Comparison of ENCODE assay signal across 21 mouse cellular contexts in the genomic region with DNA sequence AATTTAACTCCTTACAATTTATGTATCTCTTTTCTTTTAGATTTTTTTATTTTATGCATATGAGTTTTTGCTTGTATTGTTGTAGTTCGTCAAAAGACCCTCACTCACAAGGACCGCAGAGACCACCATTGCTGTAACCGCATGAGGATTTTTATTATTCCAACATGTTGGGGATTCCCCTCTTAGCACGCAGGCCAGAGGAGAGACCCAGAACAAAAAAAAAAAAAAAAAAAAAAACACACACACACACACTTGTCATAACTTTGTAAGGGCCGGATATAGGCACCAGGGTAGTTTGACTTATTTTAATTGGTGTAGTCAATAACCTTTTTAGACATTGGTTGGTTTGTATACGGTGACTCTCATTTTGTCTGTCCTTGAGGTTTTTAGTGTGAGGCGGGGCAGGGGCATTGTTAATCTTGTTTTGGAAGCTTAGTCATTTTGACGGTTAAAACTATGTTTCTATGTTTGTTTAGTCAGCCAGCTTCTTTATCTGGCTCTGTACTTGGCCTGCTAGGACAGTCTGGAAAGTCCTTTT. TPM values are rescaled to one million over a fixed set of nuclear protein-coding genes. Genes with fewer than 3 reads are reported as not detected.
DNase-seq lines count a peak whose midpoint lies in the region; ATAC-seq and TF ChIP-seq lines count a peak whose summit lies in the region.
"Had no signal": no experiment of that assay in that cellular context is flagged by ENCODE, and none has a peak within 500 bp of the region (broad histone marks: within the 10 kb centered on the region; RNA-seq: fewer than 3 reads in every experiment).

No protein-coding gene starts in this region.

- TF ChIP-seq EP300 in liver, postnatal 0 days (IDR thresholded peaks at IDR 0.05; ENCODE audit: low read depth): peak; percentile 56; the same call in 1 of the 2 replicates

- TF ChIP-seq CTCF in liver, postnatal 0 days (IDR thresholded peaks at IDR 0.05; ENCODE audit: low read depth): no peak

- intact Hi-C loops in heart, postnatal 14 days (cut with DNase I): loop anchor here (5.0 kb wide), 1 partner anchor 488 kb away; the partner anchor contains the start of gene Golga5

- H3K4me2 ChIP-seq in liver, postnatal 0 days (ENCODE audit: low read depth, low read length): no peak overlapping the region
- no peak overlapping the region for H3K4me2 ChIP-seq in forebrain, embryonic 12.5 days
- H3K4me2 ChIP-seq: embryonic facial prominence, embryonic 15.5 days; heart, embryonic 15.5 days; limb, embryonic 15.5 days; neural tube, embryonic 15.5 days had no signal

- peaks cover 35% of the 10 kb centered on the region for H3K4me1 ChIP-seq in liver, postnatal 0 days (ENCODE audit: insufficient read depth)
- peaks cover 21% of the 10 kb centered on the region for H3K4me1 ChIP-seq in forebrain, embryonic 12.5 days

- H3K36me3 ChIP-seq in liver, postnatal 0 days (replicated peaks; ENCODE audit: insufficient read depth, low read length): peaks cover 18% of the 10 kb centered on the region
- H3K36me3 ChIP-seq in forebrain, embryonic 12.5 days (replicated peaks): peaks cover 25% of the 10 kb centered on the region

- H3K9me3 ChIP-seq in liver, postnatal 0 days (ENCODE audit: low read length): no peaks in the 10 kb centered on the region
- H3K9me3 ChIP-seq in forebrain, embryonic 12.5 days: no peaks in the 10 kb centered on the region
- H3K9me3 ChIP-seq: embryonic facial prominence, embryonic 15.5 days; forebrain, embryonic 10.5 days; heart, embryonic 15.5 days; limb, embryonic 15.5 days; midbrain, embryonic 10.5 days; neural tube, embryonic 15.5 days had no signal

- no peak for ATAC-seq in liver, postnatal 0 days
- no peak for ATAC-seq in forebrain, embryonic 12.5 days (ENCODE audit: low FRiP score)
- ATAC-seq: inflammation-experienced regulatory T-cells, adult 6 months had no signal

- H3K9ac ChIP-seq in liver, postnatal 0 days (replicated peaks): no peak overlapping the region
- H3K9ac ChIP-seq in forebrain, embryonic 12.5 days: no peak overlapping the region
- H3K9ac ChIP-seq: embryonic facial prominence, embryonic 15.5 days; heart, embryonic 15.5 days; limb, embryonic 15.5 days; neural tube, embryonic 15.5 days had no signal

- peak; percentile 80 for DNase-seq in A20 (ENCODE audit: low read depth, low spot score)
- peak; percentile 66 for DNase-seq in CD4-positive helper T cell, adult 2 months (ENCODE audit: low read depth, low spot score)
- peak; percentile 77 for DNase-seq in induced T-regulatory cell, adult 2 months (ENCODE audit: low read depth)
- no peak for DNase-seq in liver, postnatal 0 days
- DNase-seq in frontal cortex, postnatal 36 days (ENCODE audit: low spot score in 2 of 2): no peak
- DNase-seq in heart, postnatal 14 days: no peak
- DNase-seq: cerebellum, postnatal 10 days; embryo, embryonic 11 days; gastrocnemius, postnatal 10 days; heart, adult 2 months; kidney, adult 9 months; kidney, postnatal 4 days; lung, postnatal 14 days had no signal

- H3K27ac ChIP-seq in liver, postnatal 0 days (ENCODE audit: low read depth): peak overlapping the region; percentile 64
- no peak overlapping the region for H3K27ac ChIP-seq in forebrain, embryonic 12.5 days
- H3K27ac ChIP-seq: embryonic facial prominence, embryonic 15.5 days; forebrain, embryonic 10.5 days; heart, adult 2 months; heart, embryonic 15.5 days; limb, embryonic 15.5 days; midbrain, embryonic 10.5 days; neural tube, embryonic 15.5 days had no signal

- H3K4me3 ChIP-seq in liver, postnatal 0 days (ENCODE audit: low read depth, low read length): no peak overlapping the region
- H3K4me3 ChIP-seq in forebrain, embryonic 12.5 days (replicated peaks): no peak overlapping the region
- H3K4me3 ChIP-seq: embryonic facial prominence, embryonic 15.5 days; forebrain, embryonic 10.5 days; heart, adult 2 months; heart, embryonic 15.5 days; limb, embryonic 15.5 days; midbrain, embryonic 10.5 days; neural tube, embryonic 15.5 days had no signal

- H3K27me3 ChIP-seq in liver, postnatal 0 days (ENCODE audit: insufficient read depth, low read length): no peaks in the 10 kb centered on the region
- no peaks in the 10 kb centered on the region for H3K27me3 ChIP-seq in forebrain, embryonic 12.5 days
- H3K27me3 ChIP-seq: embryonic facial prominence, embryonic 15.5 days; heart, embryonic 15.5 days; limb, embryonic 15.5 days; neural tube, embryonic 15.5 days had no signal

- 48% methylated on average over 8 of the region's 8 CpGs for WGBS in liver, postnatal 0 days (ENCODE audit: insufficient replicate concordance)
- 92% methylated on average over 8 of the region's 8 CpGs for WGBS in forebrain, embryonic 12.5 days

RNA-seq across cellular contexts. Expression of gene Cpsf2, which starts 3.5 kb away (rescaled TPM):
- polyA plus RNA-seq in liver, postnatal 0 days (2015; fragmentation: Nextera tagmentation; extraction: Ambion mirVana): 11.4 and 12.0 TPM in 2 replicates
- total RNA-seq in heart, postnatal 14 days (2021): 10 to 100 TPM; 15.7 TPM
- 41.4 and 43.0 TPM in 2 replicates for polyA plus RNA-seq in forebrain, embryonic 12.5 days (2016; fragmentation: Nextera tagmentation; extraction: Ambion mirVana)

RNA-seq across cellular contexts. Expression of gene Atxn3, which starts 21.2 kb away (rescaled TPM):
- polyA plus RNA-seq in liver, postnatal 0 days (2015; fragmentation: Nextera tagmentation; extraction: Ambion mirVana): 7.4 and 7.6 TPM in 2 replicates
- 10 to 100 TPM in 1 of 2 experiments, 1 to 10 TPM in 1; 9.2 to 10.7 TPM for total RNA-seq in heart, postnatal 14 days (2021)
- polyA plus RNA-seq in forebrain, embryonic 12.5 days (2016; fragmentation: Nextera tagmentation; extraction: Ambion mirVana): 16.2 and 16.4 TPM in 2 replicates

Comparison
In these comparisons a context has a peak if more than half of its experiments do, and no peak if none do; other contexts are left out.
1. DNase-seq: peak in A20 (single experiment), CD4-positive helper T cell, adult 2 months (single experiment) and induced T-regulatory cell, adult 2 months (single experiment); none in liver, postnatal 0 days (single experiment), frontal cortex, postnatal 36 days (0 of 2) and heart, postnatal 14 days (0 of 2).